Mouse (Mus musculus): ENCODE data around the gene Pld3. TPM values are rescaled to one million over a fixed set of nuclear protein-coding genes. Genes with fewer than 3 reads are reported as not detected.
"Not testable (repeated sequence)": the region's sequence is repeated elsewhere in the genome, so short reads cannot be mapped to it uniquely, and the experiment has no call there.

The Pld3 gene
- polyA plus RNA-seq, 1 experiment: 52.2 TPM

GRCm38 (mm10) chr7:27508648-27509005, 44.4 kb downstream of the Pld3 start:
- Histone ChIP-seq H3K27ac (ENCODE audit: control insufficient read depth, insufficient read depth, low read depth, low read length, poor library complexity) (peak overlapping the region; percentile 90), H3K4me3 (replicated peaks; ENCODE audit: control insufficient read depth, low read depth, low read length) (no peak overlapping the region), H3K4me1 (ENCODE audit: control insufficient read depth, insufficient read depth, low read length) (peaks cover 2% of the 10 kb centered on the region; the same call in 1 of the 2 replicates)
- WGBS: 17% methylated on average over 6 of the region's 6 CpGs
- TF ChIP-seq CTCF (IDR thresholded peaks at IDR 0.05; ENCODE audit: control insufficient read depth, insufficient read depth, low read length) (peak; percentile 81), POLR2A (IDR thresholded peaks at IDR 0.05; ENCODE audit: borderline replicate concordance, control insufficient read depth, low read depth, low read length) (no peak)

DNA sequence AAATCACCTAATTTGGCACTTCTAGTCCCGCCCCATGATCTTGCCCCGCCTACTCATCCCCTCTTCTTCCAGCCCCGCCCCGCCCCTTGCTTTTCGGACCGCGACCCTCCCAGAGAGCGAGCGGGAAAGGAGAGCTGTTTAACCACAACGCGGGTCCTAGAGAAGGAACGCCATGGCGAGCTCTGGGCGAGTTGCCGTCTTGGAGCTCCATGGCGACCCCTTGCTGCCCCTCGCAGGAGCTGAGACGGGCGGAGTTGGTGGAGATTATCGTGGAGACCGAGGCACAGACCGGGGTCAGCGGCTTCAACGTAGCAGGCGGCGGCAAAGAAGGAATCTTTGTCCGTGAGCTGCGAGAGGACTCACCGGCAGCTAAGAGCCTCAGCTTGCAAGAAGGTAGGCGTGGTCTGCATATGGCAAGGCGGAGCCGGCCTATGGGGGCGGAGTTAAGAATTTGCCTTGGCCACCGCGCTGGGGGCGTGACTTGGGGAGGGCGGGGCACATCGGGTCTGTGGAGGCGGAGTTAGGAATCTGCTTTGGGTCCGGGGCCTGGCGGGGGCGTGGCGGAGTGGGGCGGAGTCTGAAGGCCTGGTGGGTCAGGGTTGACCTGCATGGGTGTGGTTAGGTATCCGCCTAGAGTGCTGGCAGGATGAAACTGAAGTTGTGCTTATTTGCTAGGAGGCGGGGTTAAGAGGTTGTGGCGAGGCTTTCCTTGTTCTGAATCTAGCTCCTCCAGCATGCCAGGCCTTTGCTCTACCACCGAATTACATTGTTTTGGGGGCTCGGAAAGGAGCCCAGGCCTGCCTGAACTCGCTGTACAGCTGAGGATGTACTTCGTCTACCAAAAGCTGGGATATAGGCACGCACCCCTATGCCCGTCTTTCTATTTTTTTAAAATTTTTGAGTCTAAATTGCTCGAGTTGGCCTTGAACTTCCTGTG, 45.0 kb downstream of the Pld3 start:
- WGBS: under 1% methylated on average over 54 of the region's 54 CpGs
- no peak for TF ChIP-seq CTCF (IDR thresholded peaks at IDR 0.05; ENCODE audit: control insufficient read depth, insufficient read depth, low read length)
- peak; percentile 43 for TF ChIP-seq POLR2A (IDR thresholded peaks at IDR 0.05; ENCODE audit: borderline replicate concordance, control insufficient read depth, low read depth, low read length)
- Histone ChIP-seq H3K4me1 (ENCODE audit: control insufficient read depth, insufficient read depth, low read length) (peaks cover 2% of the 10 kb centered on the region; the same call in 1 of the 2 replicates), H3K27ac (ENCODE audit: control insufficient read depth, insufficient read depth, low read depth, low read length, poor library complexity) (peak overlapping the region; percentile 95), H3K4me3 (replicated peaks; ENCODE audit: control insufficient read depth, low read depth, low read length) (peak overlapping the region; percentile 63)

- H3K4me1 ChIP-seq (ENCODE audit: control insufficient read depth, insufficient read depth, low read length): peaks cover 2% of the 10 kb centered on the region; the same call in 1 of the 2 replicates
- WGBS: 14% methylated on average over 9 of the region's 9 CpGs
- no peak for TF ChIP-seq CTCF (IDR thresholded peaks at IDR 0.05; ENCODE audit: control insufficient read depth, insufficient read depth, low read length)
- no peak for TF ChIP-seq POLR2A (IDR thresholded peaks at IDR 0.05; ENCODE audit: borderline replicate concordance, control insufficient read depth, low read depth, low read length)
- H3K27ac ChIP-seq (ENCODE audit: control insufficient read depth, insufficient read depth, low read depth, low read length, poor library complexity): no peak overlapping the region
- no peak overlapping the region for H3K4me3 ChIP-seq (replicated peaks; ENCODE audit: control insufficient read depth, low read depth, low read length)
These were observed 46.1 kb downstream of the Pld3 start for GRCm38 (mm10) chr7:27506765-27507370.

- Histone ChIP-seq H3K27ac (ENCODE audit: control insufficient read depth, insufficient read depth, low read depth, low read length, poor library complexity) (no peak overlapping the region), H3K4me3 (replicated peaks; ENCODE audit: control insufficient read depth, low read depth, low read length) (no peak overlapping the region), H3K4me1 (ENCODE audit: control insufficient read depth, insufficient read depth, low read length) (no peaks in the 10 kb centered on the region)
- WGBS: 60% methylated on average over 4 of the region's 4 CpGs
- TF ChIP-seq CTCF (IDR thresholded peaks at IDR 0.05; ENCODE audit: control insufficient read depth, insufficient read depth, low read length) (no peak), POLR2A (IDR thresholded peaks at IDR 0.05; ENCODE audit: borderline replicate concordance, control insufficient read depth, low read depth, low read length) (no peak)
These were observed 51.4 kb downstream of the Pld3 start for GRCm38 (mm10) chr7:27501620-27502019.

DNA sequence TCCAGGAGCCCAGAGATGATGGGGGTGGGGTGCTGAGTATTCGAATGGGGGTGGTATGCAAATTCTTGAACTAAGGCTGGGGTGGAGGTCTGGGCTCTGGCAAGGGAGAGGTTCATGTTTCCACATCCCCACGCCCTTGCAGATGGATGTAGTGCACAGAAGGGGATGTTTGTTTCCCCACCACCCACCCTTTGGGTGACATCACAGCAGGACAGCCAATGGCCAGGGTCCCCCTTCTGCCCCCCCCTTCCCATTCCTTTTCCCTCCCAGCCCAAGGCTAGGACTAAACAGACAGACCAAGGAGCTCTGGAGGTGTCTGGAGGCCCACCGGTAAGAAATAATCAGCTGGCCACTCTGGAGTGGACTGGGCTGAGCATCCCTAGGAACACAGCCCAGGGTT, 54.0 kb downstream of the Pld3 start, which contains the start of gene Prx:
Gene Prx, plus strand, starts transcription at position 289 of the 400 bp plus-strand sequence.
- 69% methylated on average over 3 of the region's 3 CpGs for WGBS
- no peak within 1 kb of the TSS for H3K27ac ChIP-seq (ENCODE audit: control insufficient read depth, insufficient read depth, low read depth, low read length, poor library complexity)
- H3K4me3 ChIP-seq (replicated peaks; ENCODE audit: control insufficient read depth, low read depth, low read length): no peak within 1 kb of the TSS
- H3K4me1 ChIP-seq (ENCODE audit: control insufficient read depth, insufficient read depth, low read length): no peaks in the 10 kb centered on the region
- TF ChIP-seq CTCF (IDR thresholded peaks at IDR 0.05; ENCODE audit: control insufficient read depth, insufficient read depth, low read length): no peak
- no peak for TF ChIP-seq POLR2A (IDR thresholded peaks at IDR 0.05; ENCODE audit: borderline replicate concordance, control insufficient read depth, low read depth, low read length)

GRCm38 (mm10) chr7:27494659-27495367, 58.2 kb downstream of the Pld3 start:
- 83% methylated on average over 9 of the region's 9 CpGs for WGBS
- H3K4me1 ChIP-seq (ENCODE audit: control insufficient read depth, insufficient read depth, low read length); H3K4me3 ChIP-seq (replicated peaks; ENCODE audit: control insufficient read depth, low read depth, low read length); H3K27ac ChIP-seq (ENCODE audit: control insufficient read depth, insufficient read depth, low read depth, low read length, poor library complexity): not testable (repeated sequence)

GRCm38 (mm10) chr7:27493450-27493849, 59.6 kb downstream of the Pld3 start:
- WGBS: 68% methylated on average over 5 of the region's 5 CpGs
- Histone ChIP-seq H3K4me1 (ENCODE audit: control insufficient read depth, insufficient read depth, low read length) (peaks cover 3% of the 10 kb centered on the region; the same call in 1 of the 2 replicates), H3K4me3 (replicated peaks; ENCODE audit: control insufficient read depth, low read depth, low read length) (no peak overlapping the region), H3K27ac (ENCODE audit: control insufficient read depth, insufficient read depth, low read depth, low read length, poor library complexity) (no peak overlapping the region)
- no peak for TF ChIP-seq POLR2A (IDR thresholded peaks at IDR 0.05; ENCODE audit: borderline replicate concordance, control insufficient read depth, low read depth, low read length)
- TF ChIP-seq CTCF (IDR thresholded peaks at IDR 0.05; ENCODE audit: control insufficient read depth, insufficient read depth, low read length): no peak

- H3K4me3 ChIP-seq (replicated peaks; ENCODE audit: control insufficient read depth, low read depth, low read length): no peak overlapping the region
- no peak overlapping the region for H3K27ac ChIP-seq (ENCODE audit: control insufficient read depth, insufficient read depth, low read depth, low read length, poor library complexity)
- no peak for TF ChIP-seq CTCF (IDR thresholded peaks at IDR 0.05; ENCODE audit: control insufficient read depth, insufficient read depth, low read length)
- TF ChIP-seq POLR2A (IDR thresholded peaks at IDR 0.05; ENCODE audit: borderline replicate concordance, control insufficient read depth, low read depth, low read length): no peak
- peaks cover 3% of the 10 kb centered on the region; the same call in 1 of the 2 replicates for H3K4me1 ChIP-seq (ENCODE audit: control insufficient read depth, insufficient read depth, low read length)
- 31% methylated on average over 3 of the region's 3 CpGs for WGBS
These were observed 60.0 kb downstream of the Pld3 start for GRCm38 (mm10) chr7:27493022-27493421.
